Mouse (Mus musculus): ENCODE results near the gene Fam71f2.
A peak's percentile ranks its signal among the peaks of the same experiment; 100 is the strongest.

The Fam71f2 gene

GRCm38 (mm10) chr6:29279293-29279692 lies at the start of gene Fam71f2:
Fam71f2 (plus strand) TSS chr6:29279593.
- no peak for DNase-seq (ENCODE audit: extremely low spot score)

- no peak for DNase-seq (ENCODE audit: extremely low spot score)
These were observed 49.0 kb upstream of the Fam71f2 start for GRCm38 (mm10) chr6:29230386-29230785.

GRCm38 (mm10) chr6:29231799-29232198 lies 47.6 kb upstream of the Fam71f2 start:
- no peak for DNase-seq (ENCODE audit: extremely low spot score)

- DNase-seq (ENCODE audit: extremely low spot score), result no peak
These were observed 47.1 kb upstream of the Fam71f2 start for GRCm38 (mm10) chr6:29232321-29232720.

- no peak for DNase-seq (ENCODE audit: extremely low spot score)
These were observed 45.7 kb upstream of the Fam71f2 start for GRCm38 (mm10) chr6:29233710-29234109.

- DNase-seq (ENCODE audit: extremely low spot score), result no peak
These were observed 45.1 kb upstream of the Fam71f2 start for GRCm38 (mm10) chr6:29234272-29234671.

- peak; percentile 54 for DNase-seq (ENCODE audit: extremely low spot score)
These were observed 38.6 kb upstream of the Fam71f2 start for GRCm38 (mm10) chr6:29240806-29241205.

- no peak for DNase-seq (ENCODE audit: extremely low spot score)
These were observed 37.7 kb upstream of the Fam71f2 start for GRCm38 (mm10) chr6:29241697-29242096.

GRCm38 (mm10) chr6:29242265-29242664 lies 37.1 kb upstream of the Fam71f2 start:
- no peak for DNase-seq (ENCODE audit: extremely low spot score)

GRCm38 (mm10) chr6:29245272-29246120 lies 33.9 kb upstream of the Fam71f2 start:
- no peak for DNase-seq (ENCODE audit: extremely low spot score)

GRCm38 (mm10) chr6:29246183-29246582 lies 33.2 kb upstream of the Fam71f2 start:
- no peak for DNase-seq (ENCODE audit: extremely low spot score)

- DNase-seq (ENCODE audit: extremely low spot score), result no peak
These were observed 32.8 kb upstream of the Fam71f2 start for GRCm38 (mm10) chr6:29246585-29246984.

GRCm38 (mm10) chr6:29247072-29247471 lies 32.3 kb upstream of the Fam71f2 start:
- DNase-seq (ENCODE audit: extremely low spot score), result no peak

GRCm38 (mm10) chr6:29259418-29259817 lies 20.0 kb upstream of the Fam71f2 start:
- no peak for DNase-seq (ENCODE audit: extremely low spot score)

GRCm38 (mm10) chr6:29261831-29262230 lies 17.6 kb upstream of the Fam71f2 start:
- DNase-seq (ENCODE audit: extremely low spot score), result no peak

- DNase-seq (ENCODE audit: extremely low spot score), result no peak
These were observed 15.5 kb upstream of the Fam71f2 start for GRCm38 (mm10) chr6:29263650-29264455.

GRCm38 (mm10) chr6:29264456-29264781 lies 15.0 kb upstream of the Fam71f2 start:
- DNase-seq (ENCODE audit: extremely low spot score), result no peak

- DNase-seq (ENCODE audit: extremely low spot score), result no peak
These were observed 12.5 kb upstream of the Fam71f2 start for GRCm38 (mm10) chr6:29266936-29267335.

GRCm38 (mm10) chr6:29269006-29269668 lies 10.3 kb upstream of the Fam71f2 start:
- no peak for DNase-seq (ENCODE audit: extremely low spot score)

- peak; percentile 28 for DNase-seq (ENCODE audit: extremely low spot score)
These were observed 8.4 kb upstream of the Fam71f2 start for GRCm38 (mm10) chr6:29270961-29271360.

- DNase-seq (ENCODE audit: extremely low spot score), result peak; percentile 95
These were observed 6.9 kb upstream of the Fam71f2 start, which contains the start of gene Hilpda for GRCm38 (mm10) chr6:29272312-29273072. Hilpda (plus strand) TSS chr6:29272488.

GRCm38 (mm10) chr6:29276746-29277145 lies 2.6 kb upstream of the Fam71f2 start:
- no peak for DNase-seq (ENCODE audit: extremely low spot score)
